Mouse (Mus musculus) inflammation-experienced regulatory T-cells, adult 16 weeks (primary cell): ENCODE results near the gene Psma4. TPM values are rescaled to one million over a fixed set of nuclear protein-coding genes. Genes with fewer than 3 reads are reported as not detected.

Source experiments
- polyA plus RNA-seq: library from polyadenylated mRNA; unstranded; fragments of 100-300 nt; shearing (Covaris generic); gene quantifications from one replicate; pipeline ENCODE4 v1.2.1, GENCODE M21; 2017

Gene Psma4
- 273 TPM for polyA plus RNA-seq

GRCm38 (mm10) chr9:54950575-54951321, at the start of gene Psma4, which contains the start of gene AY074887:
Gene Psma4 (plus strand): TSS chr9:54950790.
Gene AY074887 (minus strand): TSS chr9:54950998.

GRCm38 (mm10) chr9:54917010-54917677, 33.4 kb upstream of the Psma4 start, which contains the start of gene Hykk:
Gene Hykk (plus strand): TSS chr9:54917283.

GRCm38 (mm10) chr9:54980674-54981073, 30.1 kb downstream of the Psma4 start, which contains the start of gene Chrna5:
Gene Chrna5 (plus strand): TSS chr9:54980880.

Other genes with a start within 250 kb of the Psma4 start
- gene Wdr61, start 216.3 kb upstream of the Psma4 start, polyA plus RNA-seq = 104 TPM
- not detected for gene Crabp1, start 186.0 kb upstream of the Psma4 start, polyA plus RNA-seq
- 27.8 TPM for gene Ireb2, start 87.0 kb upstream of the Psma4 start, polyA plus RNA-seq
- 0.38 TPM for gene Hykk, start 33.5 kb upstream of the Psma4 start, polyA plus RNA-seq
- gene AY074887, start 208 bp downstream of the Psma4 start, polyA plus RNA-seq = not detected
- not detected for gene Chrna5, start 30.1 kb downstream of the Psma4 start, polyA plus RNA-seq
- not detected for gene Chrna3, start 75.8 kb downstream of the Psma4 start, polyA plus RNA-seq
- 0.10 TPM for gene Chrnb4, start 98.0 kb downstream of the Psma4 start, polyA plus RNA-seq
- gene Ube2q2, start 198.1 kb downstream of the Psma4 start, polyA plus RNA-seq = 11.3 TPM